Mouse (Mus musculus) kidney, adult 2 months (tissue): ENCODE measurements around the gene Tfdp1. TPM values are rescaled to one million over a fixed set of nuclear protein-coding genes. Genes with fewer than 3 reads are reported as not detected.
"Not testable (repeated sequence)": the region's sequence is repeated elsewhere in the genome, so short reads cannot be mapped to it uniquely, and the experiment has no call there.

ENCODE experiments used
- DNase-seq: peaks from one replicate; pipeline ENCODE4 v3.0.0; 2021
- H3K27ac ChIP-seq: fragments of 200-500 bp; 2 replicates; pipeline ENCODE4 v1.5.1; 2012; ENCODE audit warnings: low read depth, low read length, control low read depth, inconsistent platforms; ENCODE audit not compliant: insufficient read depth
- H3K27me3 ChIP-seq: fragments of 200-500 bp; replicated peaks from 2 replicates; pipeline ENCODE4 v1.6.1; 2012; ENCODE audit warnings: mild to moderate bottlenecking, moderate library complexity, low read length, inconsistent platforms; ENCODE audit not compliant: control insufficient read depth, insufficient read depth
- H3K36me3 ChIP-seq: fragments of 200-500 bp; 2 replicates; pipeline ENCODE4 v1.6.1; 2012; ENCODE audit warnings: mild to moderate bottlenecking, moderate library complexity, low read length, inconsistent platforms; ENCODE audit not compliant: control insufficient read depth, insufficient read depth
- H3K4me1 ChIP-seq: fragments of 200-500 bp; 2 replicates; pipeline ENCODE4 v1.6.1; 2011; ENCODE audit warnings: low read length; ENCODE audit not compliant: control insufficient read depth, insufficient read depth
- H3K4me3 ChIP-seq: fragments of 200-500 bp; 2 replicates; pipeline ENCODE4 v1.5.1; 2011; ENCODE audit warnings: mild to moderate bottlenecking, low read depth, low read length, control low read depth; ENCODE audit not compliant: insufficient read depth
- CTCF ChIP-seq: fragments of 200-500 bp; conservative IDR thresholded peaks from 2 replicates; pipeline ENCODE4 v1.5.1; 2011; ENCODE audit warnings: low read depth, mild to moderate bottlenecking, control low read depth, low read length, moderate library complexity, mixed read lengths; ENCODE audit not compliant: insufficient read depth, insufficient read length
- POLR2A ChIP-seq: fragments of 200-500 bp; IDR thresholded peaks from one replicate; pipeline ENCODE4 v1.6.1; 2011; ENCODE audit warnings: low read depth, low read length, control low read depth
- WGBS: fragments of 180-500 bp; shearing (Covaris S2); methylation state at CpG from one replicate; pipeline ENCODE4 v1.1.7; 2018; 5-methylcytosine and 5-hydroxymethylcytosine counted together
- polyA plus RNA-seq: library from polyadenylated mRNA; depleted of rRNA; stranded (reverse); fragments of >200 nt; gene quantifications from 2 replicates; pipeline ENCODE4 v1.2.3, GENCODE M21; 2012

The Tfdp1 gene
- polyA plus RNA-seq, 1 experiment: 26.6 TPM

DNA sequence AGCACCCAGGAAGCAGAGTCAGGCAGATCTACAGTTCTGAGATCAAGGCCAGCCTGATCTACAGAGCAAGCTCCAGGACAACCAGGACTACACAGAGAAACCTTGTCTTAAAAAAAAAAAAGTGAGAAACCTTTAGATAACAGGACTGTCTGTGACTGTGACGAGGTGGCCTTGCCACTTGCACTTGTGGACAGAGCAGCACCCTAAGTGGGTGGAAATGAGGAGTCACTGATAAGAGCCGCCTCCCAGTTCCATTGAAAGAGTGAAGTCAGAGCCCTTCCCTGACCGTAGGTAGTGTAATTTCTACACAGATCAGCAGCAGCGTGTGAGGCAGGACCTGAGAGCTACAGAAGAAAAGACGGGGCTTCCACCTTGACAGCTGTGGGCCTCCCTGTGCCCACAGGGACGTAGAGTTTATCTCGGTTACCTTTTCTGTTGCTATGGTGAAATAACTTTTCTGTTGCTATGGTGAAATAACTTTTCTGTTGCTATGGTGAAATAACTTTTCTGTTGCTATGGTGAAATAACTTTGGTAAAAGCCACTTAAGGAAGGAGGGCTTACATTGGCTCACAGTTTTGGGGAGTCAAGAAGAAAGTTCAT, 32.1 kb upstream of the Tfdp1 start:
- WGBS: 91% methylated on average over 7 of the region's 7 CpGs
- H3K4me3 ChIP-seq: no peak overlapping the region
- no peaks in the 10 kb centered on the region for H3K27me3 ChIP-seq
- no peak for DNase-seq
- no peaks in the 10 kb centered on the region for H3K36me3 ChIP-seq
- H3K4me1 ChIP-seq: no peaks in the 10 kb centered on the region
- no peak overlapping the region for H3K27ac ChIP-seq
- TF ChIP-seq POLR2A (no peak), CTCF (no peak)

DNA sequence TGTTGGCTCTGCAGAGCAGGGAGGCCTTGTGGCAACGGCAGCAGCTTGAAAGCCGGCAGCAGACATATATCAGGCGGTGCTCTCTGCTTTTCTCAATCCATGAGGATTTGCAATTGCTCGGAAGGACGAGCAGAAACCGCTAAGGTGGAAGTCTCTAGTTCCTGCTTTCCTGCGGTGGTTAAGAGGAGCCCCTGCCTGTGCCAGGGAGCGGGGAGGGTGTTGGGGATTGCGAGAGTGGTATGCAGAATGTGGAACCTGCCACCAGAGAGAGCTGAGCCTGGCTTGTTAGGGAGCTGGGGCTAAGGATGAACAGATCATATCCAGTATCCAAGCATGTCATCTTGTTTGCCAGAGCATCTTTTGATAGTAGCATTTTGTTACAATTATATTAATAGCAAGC, 31.6 kb upstream of the Tfdp1 start:
- TF ChIP-seq CTCF: no peak
- TF ChIP-seq POLR2A: no peak
- Histone ChIP-seq H3K36me3 (no peaks in the 10 kb centered on the region), H3K27ac (no peak overlapping the region), H3K4me3 (no peak overlapping the region), H3K27me3 (no peaks in the 10 kb centered on the region), H3K4me1 (no peaks in the 10 kb centered on the region)
- DNase-seq: no peak
- 87% methylated on average over 9 of the region's 9 CpGs for WGBS

DNA sequence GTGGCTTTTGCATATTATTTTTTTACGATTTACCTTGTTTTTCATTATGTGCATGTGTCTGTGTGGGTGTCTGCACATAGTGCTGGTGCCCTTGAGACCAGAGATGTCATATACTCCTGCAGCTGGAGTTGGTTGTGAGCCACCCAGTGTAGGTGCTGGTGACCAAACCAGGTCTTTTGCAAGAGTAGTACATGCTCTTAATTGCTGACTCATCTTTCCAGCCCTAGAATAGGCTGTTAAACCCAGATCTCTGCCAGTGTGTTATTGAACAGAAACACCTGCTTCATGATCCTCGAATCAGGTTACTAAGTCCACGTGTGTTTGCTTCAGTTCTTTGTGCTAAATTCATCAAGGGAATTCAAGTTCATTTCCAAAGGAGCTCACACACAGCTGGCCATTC, 23.6 kb upstream of the Tfdp1 start:
- Histone ChIP-seq H3K4me3 (no peak overlapping the region), H3K27me3 (no peaks in the 10 kb centered on the region), H3K27ac (no peak overlapping the region), H3K36me3 (no peaks in the 10 kb centered on the region; the same call in 1 of the 2 replicates), H3K4me1 (no peaks in the 10 kb centered on the region)
- 75% methylated on average over 3 of the region's 3 CpGs for WGBS
- no peak for TF ChIP-seq CTCF
- no peak for TF ChIP-seq POLR2A
- DNase-seq: no peak

DNA sequence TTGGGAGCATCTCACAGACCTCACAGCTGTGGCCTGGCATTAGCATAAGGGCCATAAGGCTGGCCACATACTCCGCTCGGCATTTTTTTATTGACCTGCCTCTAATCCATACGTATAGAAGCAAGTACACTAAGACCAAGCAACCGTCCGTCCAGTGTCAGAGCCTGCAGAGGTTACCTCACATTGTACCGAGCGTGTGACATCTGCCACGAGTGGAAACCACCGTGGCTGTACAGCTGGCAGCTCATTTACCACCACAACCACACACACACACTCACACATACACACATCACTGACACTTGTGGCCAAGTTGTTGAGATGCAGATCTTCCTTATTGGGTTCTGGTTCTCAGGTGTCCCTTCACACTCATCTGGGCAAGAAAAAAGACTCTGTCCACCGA, 21.9 kb upstream of the Tfdp1 start:
- no peaks in the 10 kb centered on the region for H3K27me3 ChIP-seq
- H3K27ac ChIP-seq: no peak overlapping the region
- no peaks in the 10 kb centered on the region; the same call in 1 of the 2 replicates for H3K36me3 ChIP-seq
- H3K4me3 ChIP-seq: no peak overlapping the region
- 92% methylated on average over 10 of the region's 10 CpGs for WGBS
- TF ChIP-seq CTCF: no peak
- H3K4me1 ChIP-seq: no peaks in the 10 kb centered on the region
- DNase-seq: no peak

DNA sequence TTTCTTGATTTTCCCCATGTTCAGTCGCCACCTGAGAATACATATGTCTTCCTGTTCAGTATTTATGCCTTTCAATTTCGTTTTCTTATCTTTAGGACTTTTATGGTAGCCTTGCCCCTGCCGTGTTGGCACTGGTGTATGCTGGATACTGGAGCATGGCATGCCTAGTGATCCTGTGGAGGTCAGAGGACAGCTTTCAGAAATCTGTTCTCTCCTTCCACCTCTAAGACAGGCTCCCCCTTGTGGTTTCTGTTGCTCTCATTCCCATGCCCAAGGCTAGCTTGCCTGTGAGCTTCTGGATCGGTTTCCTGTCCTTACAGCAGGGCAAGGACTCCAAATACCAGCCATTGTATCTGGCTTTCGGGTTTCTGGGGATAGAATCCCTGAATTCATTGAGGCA, 12.0 kb upstream of the Tfdp1 start:
- Histone ChIP-seq H3K36me3 (no peaks in the 10 kb centered on the region), H3K27me3 (no peaks in the 10 kb centered on the region), H3K27ac (no peak overlapping the region), H3K4me3 (no peak overlapping the region), H3K4me1 (no peaks in the 10 kb centered on the region)
- DNase-seq: peak; percentile 71
- TF ChIP-seq CTCF: peak; percentile 63
- TF ChIP-seq POLR2A: no peak
- WGBS: 27% methylated on average over 5 of the region's 5 CpGs

DNA sequence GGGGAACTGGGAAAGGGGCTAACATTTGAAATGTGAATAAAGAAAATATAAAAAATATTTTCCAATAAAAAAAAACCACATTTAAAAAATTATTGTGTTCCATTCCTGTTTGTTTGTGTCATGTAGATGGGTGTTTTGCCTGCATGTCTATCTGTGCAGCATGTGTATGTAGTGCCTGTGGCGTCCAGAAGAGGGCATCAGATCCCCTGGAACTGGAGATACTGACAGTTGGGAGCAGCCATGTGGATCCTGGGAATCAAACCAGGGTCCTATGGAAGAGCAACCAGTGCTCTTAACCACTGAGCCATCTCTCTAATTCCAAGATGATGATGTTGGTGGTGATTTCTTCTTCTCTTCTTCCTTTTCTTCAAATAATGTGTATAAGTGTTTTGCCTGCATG, 3.9 kb upstream of the Tfdp1 start:
- TF ChIP-seq POLR2A (no peak), CTCF (0 out of 2 replicates have a peak, but pooled peaks have one; percentile 13)
- no peak overlapping the region for H3K27ac ChIP-seq
- WGBS: 45% methylated on average over 1 of the region's 1 CpGs
- no peak overlapping the region for H3K4me3 ChIP-seq
- no peaks in the 10 kb centered on the region for H3K27me3 ChIP-seq
- no peak for DNase-seq
- H3K4me1 ChIP-seq: peaks cover 5% of the 10 kb centered on the region; the same call in 1 of the 2 replicates
- H3K36me3 ChIP-seq: no peaks in the 10 kb centered on the region

DNA sequence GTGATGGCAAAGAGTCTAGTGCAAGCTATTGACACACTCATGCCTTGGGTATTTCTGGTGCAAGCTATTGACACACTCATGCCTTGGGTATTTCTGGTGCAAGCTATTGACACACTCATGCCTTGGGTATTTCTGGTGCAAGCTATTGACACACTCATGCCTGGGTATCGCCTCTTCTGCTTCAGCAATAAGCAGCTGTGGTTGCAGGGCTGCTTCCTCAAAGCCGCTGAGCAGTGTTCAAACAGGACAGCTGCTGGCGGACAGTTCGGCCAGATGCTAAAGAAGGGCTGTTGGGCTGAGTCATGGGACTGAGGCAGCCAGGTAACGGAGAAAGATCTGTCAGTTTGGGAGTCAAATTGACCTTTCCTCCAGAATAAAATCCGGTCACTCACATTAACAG, 1.3 kb upstream of the Tfdp1 start:
- H3K27me3 ChIP-seq, H3K4me3 ChIP-seq, H3K4me1 ChIP-seq, H3K36me3 ChIP-seq, H3K27ac ChIP-seq, DNase-seq: not testable (repeated sequence)
- 64% methylated on average over 6 of the region's 6 CpGs for WGBS

DNA sequence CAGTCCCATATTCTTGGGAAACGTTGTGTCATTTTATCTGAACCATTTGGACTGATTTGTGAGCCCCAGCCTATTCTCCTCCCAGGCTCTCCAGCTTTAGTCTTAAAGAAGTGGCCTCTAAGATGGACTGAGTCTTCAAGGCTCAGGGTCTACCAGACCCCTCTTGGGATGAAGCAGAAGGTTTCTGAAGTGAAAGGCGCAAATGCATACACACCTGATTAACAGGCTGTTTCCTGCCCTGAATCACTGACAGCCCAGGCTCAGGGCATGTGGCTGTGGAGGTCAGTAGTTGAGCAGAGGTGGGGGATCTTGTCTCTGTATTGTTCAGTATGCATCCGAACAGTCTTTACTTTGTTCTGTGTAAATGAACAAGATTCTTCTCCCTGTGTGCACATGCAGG, 873 bp upstream of the Tfdp1 start:
- H3K27me3 ChIP-seq: no peaks in the 10 kb centered on the region
- no peak overlapping the region for H3K4me3 ChIP-seq
- no peak for DNase-seq
- 63% methylated on average over 3 of the region's 3 CpGs for WGBS
- TF ChIP-seq POLR2A (no peak), CTCF (no peak)
- H3K36me3 ChIP-seq: no peaks in the 10 kb centered on the region
- peaks cover 5% of the 10 kb centered on the region; the same call in 1 of the 2 replicates for H3K4me1 ChIP-seq
- H3K27ac ChIP-seq: no peak overlapping the region
